Mouse (Mus musculus): ENCODE measurements around the gene Elf4.

Elf4 gene

GRCm38 (mm10) chrX:48367841-48368240 is 95.1 kb downstream of the Elf4 start:
- DNase-seq (ENCODE audit: low spot score): no peak

GRCm38 (mm10) chrX:48365836-48366577 is 96.9 kb downstream of the Elf4 start:
- DNase-seq (ENCODE audit: low spot score): no peak
